Mouse (Mus musculus): Measurements from ENCODE around the gene Kcna6. TPM values are rescaled to one million over a fixed set of nuclear protein-coding genes. Genes with fewer than 3 reads are reported as not detected.

Kcna6 gene
- polyA plus RNA-seq, 1 experiment from 2014 or later = 1.6 TPM

DNA sequence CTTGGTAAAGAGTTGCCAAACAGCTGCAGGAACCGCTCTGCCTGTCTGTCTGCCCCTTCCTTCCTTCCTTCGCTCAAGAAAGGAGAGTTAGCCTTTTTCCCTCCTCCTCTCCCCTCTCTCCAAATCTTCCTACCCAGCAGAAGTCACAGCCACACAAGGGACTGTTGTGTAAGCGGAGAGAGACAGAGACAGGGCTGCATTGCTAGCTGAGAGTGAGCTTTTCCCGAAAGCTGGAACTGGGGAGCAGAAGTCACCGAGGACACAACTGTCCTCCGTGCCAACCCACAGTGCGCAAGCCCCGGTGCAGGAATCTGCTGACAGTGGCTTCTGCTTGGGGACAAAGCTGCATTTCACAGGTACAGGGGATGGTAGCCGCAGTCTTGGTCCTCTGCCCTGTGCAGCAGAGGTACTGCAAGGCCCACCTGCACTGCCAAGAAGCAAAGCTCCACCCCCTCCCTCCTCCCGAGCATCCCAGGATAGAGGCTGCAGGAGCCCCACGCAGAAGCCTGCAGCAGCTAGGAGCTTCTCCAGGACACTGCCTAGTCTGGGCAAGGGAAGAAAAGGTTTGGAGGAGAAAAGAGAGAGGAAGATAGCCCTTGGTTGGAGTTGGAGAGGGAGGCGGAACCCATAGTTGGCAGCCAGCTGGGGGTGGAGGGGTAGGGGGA lies 21.9 kb downstream of the Kcna6 start:
- Histone ChIP-seq H3K36me3 (no peaks in the 10 kb centered on the region), H3K27ac (no peak overlapping the region), H3K27me3 (no peaks in the 10 kb centered on the region), H3K4me3 (no peak overlapping the region), H3K9me3 (no peaks in the 10 kb centered on the region), H3K9ac (no peak overlapping the region), H3K4me2 (no peak overlapping the region), H3K4me1 (no peaks in the 10 kb centered on the region)
- WGBS = 60% methylated on average over 12 of the region's 12 CpGs
- ATAC-seq (ENCODE audit: borderline replicate concordance, extremely low read depth, low FRiP score, low TSS enrichment) = no peak

DNA sequence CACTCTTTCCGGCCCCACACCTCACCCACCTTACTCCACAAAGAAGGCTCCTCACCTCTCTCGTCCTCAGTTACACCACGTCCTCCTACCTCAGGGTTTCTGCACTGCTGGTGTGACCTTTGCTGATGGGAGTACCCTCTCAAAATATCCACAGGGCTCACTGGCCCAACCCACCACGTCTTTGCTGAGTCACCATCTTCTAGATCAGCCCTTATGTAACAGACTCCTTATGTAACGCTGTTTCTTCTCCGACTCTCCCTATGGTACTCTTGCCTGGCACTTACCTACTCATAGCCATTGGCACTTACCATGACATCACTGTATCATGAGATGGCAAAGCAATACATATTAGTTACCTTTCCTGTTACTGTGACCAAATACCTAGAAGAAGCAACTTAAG lies 27.9 kb downstream of the Kcna6 start:
- no peaks in the 10 kb centered on the region for H3K27me3 ChIP-seq
- WGBS = 71% methylated on average over 6 of the region's 6 CpGs
- H3K9ac ChIP-seq = no peak overlapping the region
- H3K4me2 ChIP-seq = no peak overlapping the region
- no peak for ATAC-seq (ENCODE audit: borderline replicate concordance, extremely low read depth, low FRiP score, low TSS enrichment)
- no peaks in the 10 kb centered on the region for H3K4me1 ChIP-seq
- no peak overlapping the region for H3K4me3 ChIP-seq
- no peaks in the 10 kb centered on the region for H3K36me3 ChIP-seq
- no peak overlapping the region for H3K27ac ChIP-seq
- H3K9me3 ChIP-seq = no peaks in the 10 kb centered on the region

DNA sequence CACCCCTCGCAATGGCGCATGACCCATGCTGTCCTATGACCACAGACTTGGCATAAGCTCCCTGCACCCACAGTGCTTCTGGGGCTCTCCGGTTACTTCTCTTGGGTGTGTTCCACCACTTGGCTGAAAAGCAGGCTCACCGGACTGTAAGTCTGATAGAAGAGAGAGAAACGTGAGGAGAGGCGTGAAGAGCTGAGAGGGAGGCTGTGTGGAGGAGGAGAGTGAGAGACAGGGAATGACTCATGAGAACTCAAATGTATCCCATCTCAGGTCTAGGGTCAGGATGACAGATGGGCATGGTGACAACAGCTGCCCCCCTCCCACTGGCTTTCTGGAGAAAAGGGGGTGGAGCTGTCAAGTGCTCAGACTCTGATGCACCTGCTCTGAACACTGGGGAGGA lies 34.5 kb downstream of the Kcna6 start:
- H3K9me3 ChIP-seq = no peaks in the 10 kb centered on the region
- no peaks in the 10 kb centered on the region for H3K36me3 ChIP-seq
- peaks cover 23% of the 10 kb centered on the region; the same call in 1 of the 2 replicates for H3K27me3 ChIP-seq
- no peak overlapping the region for H3K4me3 ChIP-seq
- H3K27ac ChIP-seq = no peak overlapping the region
- no peak for ATAC-seq (ENCODE audit: borderline replicate concordance, extremely low read depth, low FRiP score, low TSS enrichment)
- WGBS = 53% methylated on average over 6 of the region's 6 CpGs
- H3K9ac ChIP-seq = no peak overlapping the region
- no peaks in the 10 kb centered on the region for H3K4me1 ChIP-seq
- H3K4me2 ChIP-seq = no peak overlapping the region

DNA sequence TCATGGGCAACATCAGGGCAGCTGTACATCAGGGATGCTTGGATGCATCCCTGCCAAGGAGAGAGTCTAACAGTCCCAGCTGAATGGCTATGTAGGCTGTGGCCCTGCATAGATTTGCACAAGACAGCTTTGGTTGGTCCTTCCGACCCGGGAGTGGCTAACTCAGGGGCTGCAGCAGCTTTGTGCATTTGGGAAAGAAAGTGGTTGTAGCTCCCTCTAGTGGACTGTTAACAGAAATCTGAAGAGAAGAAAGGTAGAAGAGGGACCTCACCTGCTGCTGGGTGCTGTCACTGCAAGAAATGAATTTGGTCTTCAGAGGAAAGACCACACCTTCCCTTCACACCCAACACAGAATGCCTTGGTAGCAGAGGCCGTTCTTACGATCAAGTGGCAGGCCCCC lies 36.0 kb downstream of the Kcna6 start:
- no peaks in the 10 kb centered on the region for H3K4me1 ChIP-seq
- no peak overlapping the region for H3K9ac ChIP-seq
- H3K9me3 ChIP-seq = no peaks in the 10 kb centered on the region
- peaks cover 24% of the 10 kb centered on the region; the same call in 1 of the 2 replicates for H3K27me3 ChIP-seq
- H3K27ac ChIP-seq = no peak overlapping the region
- H3K36me3 ChIP-seq = no peaks in the 10 kb centered on the region
- no peak overlapping the region for H3K4me2 ChIP-seq
- ATAC-seq (ENCODE audit: borderline replicate concordance, extremely low read depth, low FRiP score, low TSS enrichment) = no peak
- 21% methylated on average over 4 of the region's 4 CpGs for WGBS
- no peak overlapping the region for H3K4me3 ChIP-seq

DNA sequence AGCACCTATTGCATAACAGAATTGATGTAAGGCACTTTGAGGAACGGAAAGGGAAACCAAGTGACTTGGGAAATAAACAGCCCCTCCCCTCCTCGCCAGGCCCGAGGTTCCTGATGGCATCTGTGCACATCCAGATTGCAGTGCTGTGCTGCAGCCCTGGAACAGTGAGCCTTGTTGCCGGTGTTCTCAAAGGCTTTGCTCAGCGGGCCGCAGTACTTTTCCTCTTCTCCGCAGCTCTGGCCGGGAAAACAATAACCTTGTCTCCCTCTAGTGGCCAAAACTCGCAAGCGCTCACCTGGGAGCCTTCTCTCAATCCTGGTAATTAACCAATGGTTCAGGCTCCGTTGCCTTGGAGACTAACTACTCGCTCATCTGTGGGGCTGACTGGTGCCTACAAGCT lies 38.4 kb downstream of the Kcna6 start:
- Histone ChIP-seq H3K4me3 (no peak overlapping the region), H3K9me3 (no peaks in the 10 kb centered on the region), H3K36me3 (no peaks in the 10 kb centered on the region), H3K27me3 (peaks cover 24% of the 10 kb centered on the region; the same call in 1 of the 2 replicates), H3K9ac (no peak overlapping the region), H3K4me2 (peak overlapping the region; percentile 44; the same call in 1 of the 2 replicates), H3K4me1 (no peaks in the 10 kb centered on the region), H3K27ac (no peak overlapping the region)
- peak; percentile 37; the same call in 1 of the 2 replicates for ATAC-seq (ENCODE audit: borderline replicate concordance, extremely low read depth, low FRiP score, low TSS enrichment)
- 3% methylated on average over 12 of the region's 12 CpGs for WGBS

DNA sequence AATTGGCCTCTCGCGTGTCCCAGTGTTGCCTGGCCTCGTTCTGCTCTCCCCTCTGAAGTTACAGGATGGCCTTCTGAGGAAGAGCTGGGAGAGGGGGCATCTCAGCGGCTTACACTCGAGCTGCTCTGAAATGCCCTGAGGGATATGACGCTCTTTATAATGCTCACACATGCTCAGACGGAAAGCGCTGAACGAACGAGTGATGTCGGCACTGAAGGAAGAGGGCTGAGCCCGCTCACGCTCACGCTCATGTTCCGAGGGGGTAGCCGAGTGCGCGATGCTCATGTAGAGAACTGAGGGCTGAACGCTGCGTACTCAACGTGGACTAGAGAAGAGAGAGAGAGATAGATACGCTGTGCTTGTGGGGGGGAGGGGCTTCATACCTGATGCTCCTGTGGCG lies 39.3 kb downstream of the Kcna6 start:
- Histone ChIP-seq H3K9me3 (no peaks in the 10 kb centered on the region), H3K9ac (no peak overlapping the region), H3K27ac (no peak overlapping the region), H3K4me1 (no peaks in the 10 kb centered on the region), H3K36me3 (no peaks in the 10 kb centered on the region), H3K27me3 (peaks cover 24% of the 10 kb centered on the region; the same call in 1 of the 2 replicates), H3K4me2 (no peak overlapping the region), H3K4me3 (no peak overlapping the region)
- no peak for ATAC-seq (ENCODE audit: borderline replicate concordance, extremely low read depth, low FRiP score, low TSS enrichment)
- WGBS = 65% methylated on average over 23 of the region's 23 CpGs

DNA sequence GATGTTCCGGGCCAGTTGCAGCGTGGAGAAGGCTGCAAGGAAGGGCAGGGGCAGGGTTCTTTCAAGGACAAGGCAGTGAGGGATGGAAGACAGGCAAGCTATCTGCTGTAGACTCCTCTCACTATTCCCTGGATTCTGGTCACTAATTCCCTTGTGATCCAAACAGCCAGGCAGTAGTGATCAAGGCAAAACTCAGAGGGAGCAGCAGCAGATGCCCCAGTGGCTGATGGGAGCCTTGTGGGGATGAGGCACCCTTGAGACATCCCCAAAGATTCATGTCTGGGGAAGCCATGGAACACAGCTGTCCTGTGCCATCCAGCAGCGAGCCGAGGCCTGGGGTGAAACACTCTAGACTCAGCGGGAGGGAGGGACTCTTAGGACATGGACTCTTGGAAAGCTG lies 40.5 kb downstream of the Kcna6 start:
- H3K9ac ChIP-seq = no peak overlapping the region
- H3K9me3 ChIP-seq = no peaks in the 10 kb centered on the region
- H3K4me2 ChIP-seq = no peak overlapping the region
- H3K4me1 ChIP-seq = no peaks in the 10 kb centered on the region
- no peak overlapping the region for H3K4me3 ChIP-seq
- H3K27ac ChIP-seq = no peak overlapping the region
- H3K36me3 ChIP-seq = no peaks in the 10 kb centered on the region
- 60% methylated on average over 5 of the region's 5 CpGs for WGBS
- H3K27me3 ChIP-seq = peaks cover 20% of the 10 kb centered on the region; the same call in 1 of the 2 replicates
- ATAC-seq (ENCODE audit: borderline replicate concordance, extremely low read depth, low FRiP score, low TSS enrichment) = no peak

DNA sequence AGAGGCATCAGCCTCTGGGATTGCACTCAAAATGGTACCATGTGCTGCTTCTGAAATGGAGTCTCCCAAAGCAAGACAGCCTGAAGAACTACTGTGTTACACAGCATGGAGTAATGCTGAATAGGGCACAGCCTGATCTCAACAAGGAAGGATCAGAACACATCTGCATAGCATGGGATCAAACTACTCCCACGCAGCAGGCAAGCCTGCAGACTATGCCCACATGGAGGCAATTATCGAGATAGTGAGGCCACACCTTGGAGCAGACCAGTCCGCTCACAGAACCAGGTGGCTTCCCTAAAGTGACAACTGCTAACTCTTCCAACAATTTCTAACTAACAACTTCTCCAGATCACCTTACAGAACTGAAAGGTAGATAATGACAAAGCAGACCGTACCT lies 53.4 kb downstream of the Kcna6 start:
- Histone ChIP-seq H3K4me1 (no peaks in the 10 kb centered on the region), H3K36me3 (no peaks in the 10 kb centered on the region), H3K4me3 (no peak overlapping the region), H3K9ac (no peak overlapping the region), H3K27me3 (no peaks in the 10 kb centered on the region), H3K27ac (no peak overlapping the region), H3K9me3 (no peaks in the 10 kb centered on the region), H3K4me2 (no peak overlapping the region)
- ATAC-seq (ENCODE audit: borderline replicate concordance, extremely low read depth, low FRiP score, low TSS enrichment) = no peak
- 57% methylated on average over 4 of the region's 4 CpGs for WGBS

DNA sequence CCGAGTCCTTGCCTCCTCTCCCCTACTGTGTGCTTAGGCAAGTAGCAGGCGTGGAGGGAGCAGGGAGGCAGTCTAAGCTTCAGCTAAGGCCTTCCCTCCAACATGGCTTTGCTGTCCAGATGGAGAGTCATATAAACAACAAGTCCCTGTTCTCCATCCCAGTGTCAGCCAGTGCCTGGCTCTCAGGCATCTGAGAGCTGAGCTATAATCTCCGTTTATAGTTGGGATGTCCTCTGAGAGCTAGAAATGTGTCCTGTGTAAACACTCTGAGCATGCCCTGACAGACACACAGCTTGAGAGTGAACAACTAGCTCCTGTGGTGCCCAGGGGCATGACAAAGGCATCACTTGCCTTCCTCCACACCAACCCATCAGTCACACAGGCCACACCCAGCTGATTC lies 55.3 kb downstream of the Kcna6 start:
- Histone ChIP-seq H3K9me3 (no peaks in the 10 kb centered on the region), H3K4me3 (no peak overlapping the region), H3K4me1 (no peaks in the 10 kb centered on the region), H3K4me2 (no peak overlapping the region), H3K36me3 (no peaks in the 10 kb centered on the region), H3K9ac (no peak overlapping the region), H3K27me3 (no peaks in the 10 kb centered on the region), H3K27ac (no peak overlapping the region)
- ATAC-seq (ENCODE audit: borderline replicate concordance, extremely low read depth, low FRiP score, low TSS enrichment) = no peak
- WGBS = 41% methylated on average over 3 of the region's 3 CpGs

DNA sequence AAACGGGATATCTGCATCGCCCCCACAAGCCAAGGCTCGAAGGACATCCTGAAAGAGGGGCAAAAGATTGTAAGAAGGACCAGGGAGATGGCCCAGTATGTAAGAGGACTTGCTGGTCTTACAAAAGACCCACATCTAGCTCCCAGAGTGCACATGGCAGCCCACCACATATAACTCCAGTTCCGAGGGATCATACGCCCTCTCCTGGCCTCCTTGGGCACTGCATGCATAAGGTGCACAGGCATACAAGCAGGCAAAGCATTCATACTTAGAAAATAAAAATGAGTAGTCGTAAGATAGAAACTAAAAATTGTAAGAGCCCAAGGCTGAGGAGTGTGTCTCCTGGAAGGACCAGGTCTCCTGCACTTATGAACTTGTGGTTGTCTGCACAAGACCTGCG lies 61.5 kb downstream of the Kcna6 start:
- Histone ChIP-seq H3K9ac (no peak overlapping the region), H3K27me3 (0 out of 2 replicates have a peak, but pooled peaks cover 4% of the 10 kb centered on the region), H3K36me3 (no peaks in the 10 kb centered on the region), H3K4me2 (no peak overlapping the region), H3K9me3 (no peaks in the 10 kb centered on the region), H3K4me1 (no peaks in the 10 kb centered on the region), H3K27ac (no peak overlapping the region), H3K4me3 (no peak overlapping the region)
- WGBS = 63% methylated on average over 7 of the region's 7 CpGs
- ATAC-seq (ENCODE audit: borderline replicate concordance, extremely low read depth, low FRiP score, low TSS enrichment) = no peak

DNA sequence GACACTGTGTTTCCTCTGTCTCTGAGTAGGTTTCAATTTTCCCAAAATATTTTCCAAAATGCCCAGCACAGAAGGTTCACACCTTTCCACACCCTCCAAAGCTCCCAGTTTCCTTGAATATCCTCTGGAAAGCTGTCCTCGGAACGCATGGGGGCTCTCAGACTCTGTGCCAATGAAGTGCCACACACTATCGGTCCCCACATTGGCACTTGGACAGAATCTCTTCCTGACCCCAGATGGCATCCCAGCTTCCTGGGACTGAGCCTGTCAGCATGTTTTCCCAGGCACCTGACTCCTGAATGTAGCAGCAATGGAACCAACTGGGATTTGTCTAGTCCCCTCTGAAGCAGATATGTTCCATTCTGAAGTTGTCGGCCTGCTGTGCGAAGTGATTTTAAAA lies 73.5 kb downstream of the Kcna6 start:
- no peak overlapping the region for H3K9ac ChIP-seq

DNA sequence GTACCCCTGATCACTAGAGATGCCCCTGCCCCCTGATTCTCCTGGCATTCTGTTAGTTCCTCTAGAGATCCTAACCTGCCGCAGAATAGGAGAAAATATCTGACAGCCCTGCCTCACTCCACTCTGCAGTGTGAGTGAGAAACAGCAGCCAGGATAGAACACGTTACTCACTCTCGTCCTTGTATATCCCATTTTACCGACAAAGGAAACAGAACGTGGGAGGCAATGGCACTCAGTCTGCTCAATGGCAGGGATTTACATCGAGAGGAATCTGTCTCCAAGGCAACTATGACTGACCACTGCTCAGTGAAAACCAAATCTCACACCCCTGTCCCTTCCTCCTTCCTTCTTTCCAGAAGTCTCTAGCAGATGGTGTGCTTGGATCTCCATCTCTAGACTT lies 74.4 kb downstream of the Kcna6 start:
- ATAC-seq (ENCODE audit: borderline replicate concordance, extremely low read depth, low FRiP score, low TSS enrichment) = no peak
- Histone ChIP-seq H3K9ac (no peak overlapping the region), H3K4me2 (no peak overlapping the region), H3K9me3 (no peaks in the 10 kb centered on the region), H3K27ac (no peak overlapping the region), H3K36me3 (no peaks in the 10 kb centered on the region), H3K4me1 (no peaks in the 10 kb centered on the region), H3K4me3 (no peak overlapping the region), H3K27me3 (0 out of 2 replicates have a peak, but pooled peaks cover 4% of the 10 kb centered on the region)
- 40% methylated on average over 6 of the region's 6 CpGs for WGBS

More for the DNA sequence above, 73.5 kb downstream of the Kcna6 start:
- H3K4me1 ChIP-seq = no peaks in the 10 kb centered on the region
- no peaks in the 10 kb centered on the region for H3K9me3 ChIP-seq
- H3K4me3 ChIP-seq = no peak overlapping the region
- no peak overlapping the region for H3K27ac ChIP-seq
- H3K36me3 ChIP-seq = no peaks in the 10 kb centered on the region
- 0 out of 2 replicates have a peak, but pooled peaks cover 1% of the 10 kb centered on the region for H3K27me3 ChIP-seq
- WGBS = 82% methylated on average over 5 of the region's 5 CpGs
- H3K4me2 ChIP-seq = no peak overlapping the region
- ATAC-seq (ENCODE audit: borderline replicate concordance, extremely low read depth, low FRiP score, low TSS enrichment) = no peak

Data from lung, embryonic 15.5 days (tissue).